Mouse (Mus musculus) cerebellum, adult 8-10 months (tissue): ENCODE data around the gene Sh3glb2.

ENCODE experiments used
- DNase-seq: peaks from one replicate; pipeline ENCODE4 v3.0.0; 2022

The Sh3glb2 gene

DNA sequence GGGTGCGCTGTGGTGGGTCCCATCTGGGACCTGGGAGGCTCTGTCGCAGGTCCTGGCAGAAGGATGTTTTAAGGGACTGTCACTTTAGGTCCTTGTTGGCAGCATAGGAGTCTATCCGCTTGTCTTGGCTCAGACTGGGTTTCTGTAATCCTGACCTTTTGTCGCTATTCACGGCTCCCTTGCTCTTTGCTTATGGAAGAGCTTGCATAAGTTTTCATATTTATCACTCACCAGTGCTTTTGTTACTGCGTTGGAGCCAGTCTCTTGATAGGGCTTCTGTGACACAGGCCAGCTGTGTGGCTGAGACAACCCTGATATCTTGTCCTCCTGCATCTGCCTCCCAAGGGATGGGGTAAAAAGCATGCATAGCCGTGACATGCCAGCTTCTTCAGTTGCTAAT lies 20.2 kb upstream of the Sh3glb2 start:
- DNase-seq = no peak

- DNase-seq = no peak
Observed at GRCm38 (mm10) chr2:30377721-30378120, 18.6 kb upstream of the Sh3glb2 start.

- no peak for DNase-seq
Observed at GRCm38 (mm10) chr2:30375893-30376292, 16.8 kb upstream of the Sh3glb2 start.

DNA sequence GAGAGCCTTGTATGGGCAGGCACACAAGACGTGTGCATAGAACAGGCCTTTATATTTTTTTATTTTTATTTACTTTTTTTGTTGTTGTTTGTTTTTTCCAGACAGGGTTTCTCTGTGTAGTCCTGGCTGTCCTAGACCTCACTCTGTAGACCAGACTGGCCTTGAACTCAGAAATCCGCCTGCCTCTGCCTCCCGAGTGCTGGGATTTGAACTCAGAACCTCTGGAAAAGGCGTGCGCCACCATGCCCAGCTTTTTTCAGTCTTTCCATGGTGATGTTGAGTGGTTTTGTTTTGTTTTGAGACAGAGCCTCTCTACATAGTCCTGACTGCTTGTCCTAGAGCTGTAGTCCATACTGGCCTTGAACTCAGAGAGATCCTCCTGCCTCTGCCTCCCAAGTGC lies 13.6 kb upstream of the Sh3glb2 start:
- DNase-seq = no peak

DNA sequence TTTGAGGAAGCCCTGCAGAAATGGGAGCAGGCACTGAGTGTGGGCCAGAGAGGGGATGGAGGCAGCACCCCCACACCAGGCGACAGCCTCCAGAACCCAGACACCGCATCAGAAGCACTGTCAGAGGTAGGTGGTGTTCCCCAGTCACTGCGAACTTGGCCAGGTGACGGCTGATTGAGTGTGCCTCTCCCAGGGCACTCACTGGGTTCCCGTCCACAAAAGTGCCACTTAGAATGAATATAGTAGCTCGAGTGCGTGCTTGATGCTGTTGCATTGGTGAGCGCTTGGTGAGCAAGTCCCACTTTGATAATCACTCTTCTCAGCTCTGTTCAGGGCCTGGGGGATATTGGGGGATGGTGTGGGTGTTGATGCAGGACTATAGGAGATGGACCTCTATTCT lies 12.4 kb upstream of the Sh3glb2 start:
- no peak for DNase-seq

- DNase-seq = no peak
Observed at GRCm38 (mm10) chr2:30366203-30366602, 7.1 kb upstream of the Sh3glb2 start.

- DNase-seq = no peak
Observed at GRCm38 (mm10) chr2:30365281-30366069, 6.3 kb upstream of the Sh3glb2 start.

- DNase-seq = peak; percentile 98
Observed at GRCm38 (mm10) chr2:30363773-30364650, 4.9 kb upstream of the Sh3glb2 start, which contains the start of gene Miga2. Gene Miga2 (plus strand): TSS chr2:30364233.

- DNase-seq = no peak
Observed at GRCm38 (mm10) chr2:30362865-30363264, 3.7 kb upstream of the Sh3glb2 start.

GRCm38 (mm10) chr2:30360626-30361025 lies 1.5 kb upstream of the Sh3glb2 start:
- DNase-seq = no peak

DNA sequence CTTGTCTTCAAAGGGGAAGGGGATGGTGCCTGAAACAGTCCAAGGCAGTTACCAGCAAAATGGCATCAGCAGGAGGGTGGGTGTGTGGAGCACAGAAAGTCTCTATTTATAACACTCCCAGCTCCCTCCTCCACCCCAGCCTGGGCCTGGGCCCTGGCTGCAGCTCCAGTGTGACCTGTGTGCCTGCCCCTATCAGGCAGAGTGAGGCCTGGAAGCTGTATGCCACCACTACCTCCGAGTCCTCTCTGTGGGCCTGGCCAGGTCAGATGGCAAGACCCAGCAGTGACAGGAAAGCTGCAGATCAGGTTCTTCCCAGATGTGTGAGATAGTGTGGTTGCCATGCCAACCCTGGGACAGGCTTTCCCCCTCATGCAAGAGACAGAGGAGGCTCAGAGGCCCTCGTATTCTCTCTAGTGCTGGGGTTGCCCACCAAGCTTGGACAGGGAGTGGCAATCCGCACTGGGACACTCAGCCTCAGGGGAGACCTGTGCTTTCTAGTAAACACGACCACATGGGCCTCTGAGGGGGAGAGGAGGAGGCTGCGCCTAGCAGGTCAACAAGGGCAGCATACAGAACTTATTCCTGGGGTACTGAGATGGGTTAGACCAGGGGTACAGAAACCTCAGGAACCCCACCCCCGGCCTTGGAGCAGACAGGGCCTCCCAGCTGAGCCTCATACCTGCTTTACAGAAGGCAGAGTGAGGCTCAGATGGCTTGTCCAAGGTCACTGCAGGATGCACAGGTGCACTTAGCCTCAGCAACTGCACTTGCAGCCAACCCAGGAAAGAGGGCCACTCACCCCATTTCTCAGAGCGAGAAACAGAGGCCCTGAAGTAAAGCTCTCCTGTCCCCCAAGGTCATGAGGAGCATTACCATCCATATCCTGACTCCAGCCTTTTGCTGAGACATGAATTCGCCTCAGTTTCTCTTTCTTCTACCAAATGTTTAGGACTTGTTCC lies 1.3 kb downstream of the Sh3glb2 start:
- DNase-seq = peak; percentile 50

DNA sequence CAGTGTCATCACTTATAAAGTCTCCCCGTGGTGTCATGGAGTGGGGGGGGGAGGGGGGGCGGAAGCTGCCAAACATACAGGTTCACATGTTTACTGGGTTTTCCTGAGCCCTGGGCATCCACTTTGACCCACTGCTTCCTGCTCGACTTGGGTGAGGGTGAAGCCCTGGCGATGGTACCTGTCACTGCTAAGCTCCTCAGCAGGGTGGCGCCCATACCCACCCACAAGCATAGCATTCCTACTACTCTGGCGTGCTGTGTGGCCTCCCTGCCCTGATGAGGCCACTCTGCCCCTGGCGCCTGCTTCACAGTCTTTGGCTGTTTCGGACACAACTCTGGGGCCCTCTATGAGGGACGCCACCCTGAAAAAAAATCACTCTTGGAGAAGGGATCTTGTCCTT lies 2.2 kb downstream of the Sh3glb2 start:
- peak; percentile 43 for DNase-seq

DNA sequence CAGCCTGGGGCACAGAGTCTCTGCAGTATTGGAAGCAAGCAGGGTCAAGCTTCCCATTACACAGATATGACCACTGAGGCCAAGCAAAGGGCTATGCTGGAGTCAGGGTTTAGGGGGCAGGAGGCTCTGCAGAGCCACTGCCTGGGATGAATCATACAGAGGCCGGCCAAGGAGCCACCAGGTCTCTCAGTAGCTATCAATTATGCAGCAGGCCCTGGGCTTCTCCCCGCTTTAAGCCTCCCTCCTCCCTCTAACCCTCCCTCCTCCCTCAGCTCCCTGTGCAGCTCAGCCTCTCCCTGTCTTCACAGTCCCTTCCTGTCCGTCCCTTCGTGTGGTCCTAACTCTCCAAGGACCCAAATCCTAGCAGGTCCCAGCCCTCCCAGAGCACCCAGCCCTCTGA lies 2.9 kb downstream of the Sh3glb2 start:
- DNase-seq = peak; percentile 35

DNA sequence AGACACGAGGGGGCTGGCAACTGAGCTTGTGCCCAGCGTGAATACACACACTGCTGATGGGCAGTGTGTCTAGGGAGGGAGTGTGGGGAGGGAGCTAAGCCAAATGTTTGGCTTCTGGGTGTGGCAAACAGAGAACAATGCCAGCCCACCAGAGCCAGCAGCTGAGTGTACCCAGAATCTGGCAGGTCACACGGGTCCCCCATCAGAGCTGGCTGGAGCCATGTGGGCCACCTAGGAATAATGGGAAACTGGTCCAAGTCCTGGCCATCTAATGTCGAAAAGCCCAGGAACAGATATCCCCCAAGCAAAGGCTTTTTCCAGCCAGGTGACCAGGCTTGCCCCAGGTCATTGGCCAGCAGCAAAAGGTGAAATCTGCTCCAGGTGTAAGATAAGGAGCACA lies 3.3 kb downstream of the Sh3glb2 start:
- DNase-seq = peak; percentile 65

DNA sequence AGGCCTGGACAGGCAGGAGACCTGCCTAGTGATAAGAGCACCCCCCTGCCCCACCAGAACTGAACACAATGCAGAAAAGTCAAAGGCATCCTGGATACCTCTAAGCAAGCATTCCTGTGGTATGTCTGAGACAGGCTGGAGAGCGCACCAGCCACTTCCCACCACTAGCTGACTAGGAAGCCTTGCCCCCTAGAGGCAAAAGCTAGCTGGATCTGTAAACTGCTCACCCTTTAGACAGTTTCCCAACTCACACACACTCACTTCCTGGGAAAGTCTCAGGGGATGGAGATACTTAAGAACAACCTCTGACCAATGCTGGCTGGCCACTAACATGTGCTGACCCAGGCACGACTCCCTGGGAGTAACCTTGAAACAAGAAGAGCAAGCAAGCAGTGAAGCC lies 8.0 kb downstream of the Sh3glb2 start:
- DNase-seq = no peak

DNA sequence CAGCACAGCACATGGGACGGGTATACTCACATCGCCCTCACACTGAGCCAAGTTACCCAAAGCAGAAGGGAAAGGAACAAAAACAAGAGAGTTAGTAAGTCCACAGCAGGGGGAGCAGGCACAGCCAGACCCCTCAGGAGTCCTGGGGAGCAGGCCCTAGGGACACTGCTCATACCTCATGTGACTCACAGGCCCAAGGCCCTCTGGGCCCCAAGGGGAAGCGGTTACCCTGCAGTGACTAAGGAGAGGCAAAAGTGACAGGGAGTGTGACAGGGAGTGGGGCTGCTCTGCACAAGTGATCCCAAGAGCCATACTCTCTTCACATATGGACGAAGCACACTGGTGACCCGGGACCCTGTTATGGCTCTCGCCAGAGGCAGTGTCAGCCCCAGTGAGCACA lies 9.9 kb downstream of the Sh3glb2 start:
- DNase-seq = no peak

GRCm38 (mm10) chr2:30345971-30346676 lies 13.0 kb downstream of the Sh3glb2 start:
- DNase-seq = no peak

GRCm38 (mm10) chr2:30343601-30344137 lies 15.5 kb downstream of the Sh3glb2 start:
- DNase-seq = peak; percentile 50

DNA sequence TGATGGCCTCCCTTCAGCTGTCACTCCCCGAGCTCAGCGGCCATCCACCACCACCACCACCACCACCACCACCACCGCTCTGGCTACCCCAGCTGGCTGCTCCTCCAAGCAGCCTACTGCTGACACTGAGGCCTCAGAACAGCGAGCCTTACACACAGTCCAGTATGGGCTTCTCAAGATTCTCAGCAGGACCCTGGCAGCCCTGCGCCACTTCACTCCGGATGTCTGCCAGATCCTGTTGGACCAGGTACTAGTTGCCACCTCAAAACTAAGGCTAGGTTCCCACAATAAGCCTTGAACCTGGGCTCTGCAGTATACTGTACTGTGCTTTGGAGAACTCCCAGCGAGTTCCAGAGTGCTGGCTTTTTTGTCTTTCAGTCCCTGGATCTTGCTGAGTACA lies 16.6 kb downstream of the Sh3glb2 start:
- DNase-seq = peak; percentile 54

GRCm38 (mm10) chr2:30342061-30342460 lies 17.1 kb downstream of the Sh3glb2 start:
- peak; percentile 26 for DNase-seq

GRCm38 (mm10) chr2:30337179-30337578 lies 22.0 kb downstream of the Sh3glb2 start:
- peak; percentile 25 for DNase-seq
